Mouse (Mus musculus) thymus, adult 2 months (tissue): ENCODE results near the gene Nabp1.

ENCODE experiments used
- CTCF ChIP-seq: fragments of 200-500 bp; IDR thresholded peaks from 2 replicates; pipeline ENCODE4 v1.5.1; 2012; ENCODE audit warnings: mild to moderate bottlenecking, control low read depth, low read length, moderate library complexity, borderline replicate concordance; ENCODE audit not compliant: control insufficient read depth, poor library complexity, insufficient read depth; ENCODE audit errors: extremely low read depth
- POLR2A ChIP-seq: fragments of 200-500 bp; IDR thresholded peaks from 2 replicates; pipeline ENCODE4 v1.6.1; 2012; ENCODE audit warnings: mild to moderate bottlenecking, low read length, control low read depth, moderate library complexity; ENCODE audit not compliant: control insufficient read depth, poor library complexity, insufficient read depth; ENCODE audit errors: extremely low read depth

DNA sequence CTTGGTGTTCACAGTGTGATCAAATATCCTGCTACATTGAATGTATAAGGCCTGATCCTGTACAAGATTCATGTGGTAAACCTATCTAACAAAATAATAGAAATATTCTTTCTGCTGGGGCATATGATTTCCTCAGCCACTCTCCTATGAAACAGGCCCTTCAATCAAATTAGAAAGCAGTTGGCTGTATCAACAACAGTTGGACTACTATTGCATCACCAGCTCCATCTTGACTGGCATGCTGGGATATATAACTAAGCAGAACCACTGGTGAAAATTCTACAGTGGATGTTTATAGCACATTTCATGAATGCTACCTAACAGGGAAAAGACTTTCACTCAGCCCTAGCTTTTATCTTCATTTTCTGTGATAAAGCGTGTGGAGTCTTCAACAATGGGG is 17.9 kb upstream of the Nabp1 start:
- TF ChIP-seq POLR2A, result no peak
- no peak for TF ChIP-seq CTCF
